Mouse (Mus musculus): ENCODE results near the gene Fam183b.
"Not testable (repeated sequence)": the region's sequence is repeated elsewhere in the genome, so short reads cannot be mapped to it uniquely, and the experiment has no call there.

Gene Fam183b

GRCm38 (mm10) chr11:58772888-58773287, 28.9 kb downstream of the Fam183b start, which contains the start of gene Olfr315:
TSS of gene Olfr315 (plus strand) at chr11:58773188.
- DNase-seq (ENCODE audit: low spot score): no peak

DNA sequence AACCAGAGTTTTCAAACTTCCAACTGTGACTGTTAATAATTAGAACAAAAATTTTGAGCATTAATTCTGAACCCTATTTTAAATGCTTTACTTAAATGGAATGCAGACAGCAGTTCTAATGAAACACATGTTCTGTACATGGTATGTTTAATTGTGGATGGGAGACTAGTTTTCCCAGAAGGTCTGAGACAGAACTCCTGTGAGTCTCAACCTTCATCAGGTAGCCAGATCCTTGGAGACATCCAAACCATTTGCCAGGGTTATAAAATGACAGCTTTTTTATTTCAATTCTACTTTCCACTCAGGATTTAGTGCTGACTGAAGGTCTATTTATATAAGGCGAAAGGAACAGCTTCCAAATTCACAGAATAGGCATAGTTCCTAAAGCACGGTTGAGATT, 49.3 kb downstream of the Fam183b start, which contains the start of gene Olfr316:
Gene Olfr316, plus strand, starts transcription at position 301 of the 400 bp plus-strand sequence.
- no peak for DNase-seq (ENCODE audit: low spot score)

GRCm38 (mm10) chr11:58751096-58751495, 50.7 kb downstream of the Fam183b start:
- DNase-seq (ENCODE audit: low spot score): not testable (repeated sequence)
